Mouse (Mus musculus) lung, embryonic 15.5 days (tissue): ENCODE measurements around the gene Gpr85. TPM values are rescaled to one million over a fixed set of nuclear protein-coding genes. Genes with fewer than 3 reads are reported as not detected.
"Not testable (repeated sequence)": the region's sequence is repeated elsewhere in the genome, so short reads cannot be mapped to it uniquely, and the experiment has no call there.

ENCODE experiments used
- ATAC-seq: fragments of 200-750 bp; cut with Nextera tagmentation; 2 replicates; pipeline ENCODE4 v1.8.0; 2017; ENCODE audit warnings: moderate number of reproducible peaks, borderline replicate concordance; ENCODE audit not compliant: low FRiP score, low TSS enrichment; ENCODE audit errors: extremely low read depth
- H3K27ac ChIP-seq: fragments of 300-500 bp; sonication (generic); 2 replicates; pipeline ENCODE4 v1.5.1; 2015; ENCODE audit warnings: moderate library complexity, mild to moderate bottlenecking, inconsistent platforms
- H3K27me3 ChIP-seq: fragments of 300-500 bp; sonication (generic); 2 replicates; pipeline ENCODE4 v1.6.1; 2015; ENCODE audit warnings: inconsistent platforms
- H3K36me3 ChIP-seq: fragments of 300-500 bp; sonication (generic); 2 replicates; pipeline ENCODE4 v1.6.1; 2015; ENCODE audit warnings: inconsistent platforms
- H3K4me1 ChIP-seq: fragments of 300-500 bp; sonication (generic); 2 replicates; pipeline ENCODE4 v1.6.1; 2015; ENCODE audit warnings: inconsistent platforms
- H3K4me2 ChIP-seq: fragments of 300-500 bp; sonication (generic); 2 replicates; pipeline ENCODE4 v1.6.1; 2015; ENCODE audit warnings: inconsistent platforms, mild to moderate bottlenecking, moderate library complexity
- H3K4me3 ChIP-seq: fragments of 300-500 bp; sonication (generic); 2 replicates; pipeline ENCODE4 v1.5.1; 2015; ENCODE audit warnings: mild to moderate bottlenecking, inconsistent platforms
- H3K9ac ChIP-seq: fragments of 300-500 bp; sonication (generic); 2 replicates; pipeline ENCODE4 v1.6.1; 2015; ENCODE audit warnings: inconsistent platforms
- H3K9me3 ChIP-seq: fragments of 300-500 bp; sonication (generic); 2 replicates; pipeline ENCODE4 v1.6.1; 2016; ENCODE audit warnings: inconsistent platforms
- WGBS: fragments of 180-500 bp; shearing (Covaris S2); methylation state at CpG from one replicate; pipeline ENCODE4 v1.1.7; 2015; 5-methylcytosine and 5-hydroxymethylcytosine counted together
- polyA plus RNA-seq: library from polyadenylated mRNA; unstranded; fragments of >200 nt; fragmentation: Nextera tagmentation; extraction: Ambion mirVana; gene quantifications from 2 replicates; pipeline ENCODE4 v1.2.1, GENCODE M21; 2015

Gene Gpr85
- polyA plus RNA-seq, 1 experiment from 2014 or later: 3.8 TPM

- 84% methylated on average over 4 of the region's 4 CpGs for WGBS
- H3K4me2 ChIP-seq: no peak overlapping the region
- no peaks in the 10 kb centered on the region for H3K27me3 ChIP-seq
- no peak overlapping the region for H3K27ac ChIP-seq
- no peak overlapping the region for H3K4me3 ChIP-seq
- no peaks in the 10 kb centered on the region for H3K9me3 ChIP-seq
- H3K9ac ChIP-seq: no peak overlapping the region
- no peak for ATAC-seq
- H3K36me3 ChIP-seq: no peaks in the 10 kb centered on the region
- H3K4me1 ChIP-seq: no peaks in the 10 kb centered on the region
Observed at GRCm38 (mm10) chr6:13853244-13853643, 13.5 kb upstream of the Gpr85 start.

GRCm38 (mm10) chr6:13846031-13846430 is 6.3 kb upstream of the Gpr85 start:
- H3K4me2 ChIP-seq, H3K36me3 ChIP-seq, ATAC-seq, H3K27ac ChIP-seq, H3K4me3 ChIP-seq, H3K4me1 ChIP-seq, H3K9ac ChIP-seq, H3K27me3 ChIP-seq, H3K9me3 ChIP-seq: not testable (repeated sequence)
- WGBS: 91% methylated on average over 1 of the region's 1 CpGs

GRCm38 (mm10) chr6:13838677-13839344 is 931 bp downstream of the Gpr85 start:
- peak overlapping the region; percentile 94 for H3K4me2 ChIP-seq
- H3K4me3 ChIP-seq: peak overlapping the region; percentile 54
- peak; percentile 95 for ATAC-seq
- peak overlapping the region; percentile 62 for H3K27ac ChIP-seq
- peak overlapping the region; percentile 64 for H3K9ac ChIP-seq
- no peaks in the 10 kb centered on the region for H3K36me3 ChIP-seq
- under 1% methylated on average over 41 of the region's 41 CpGs for WGBS
- H3K9me3 ChIP-seq: no peaks in the 10 kb centered on the region
- no peaks in the 10 kb centered on the region for H3K4me1 ChIP-seq
- H3K27me3 ChIP-seq: no peaks in the 10 kb centered on the region

GRCm38 (mm10) chr6:13837916-13838676 is 1.6 kb downstream of the Gpr85 start:
- H3K27me3 ChIP-seq: no peaks in the 10 kb centered on the region
- H3K4me3 ChIP-seq: peak overlapping the region; percentile 54
- H3K9ac ChIP-seq: peak overlapping the region; percentile 64
- H3K27ac ChIP-seq: peak overlapping the region; percentile 62; the same call in 1 of the 2 replicates
- no peaks in the 10 kb centered on the region for H3K4me1 ChIP-seq
- no peak; the same call in 1 of the 2 replicates for ATAC-seq
- no peaks in the 10 kb centered on the region for H3K9me3 ChIP-seq
- 2% methylated on average over 19 of the region's 19 CpGs for WGBS
- no peaks in the 10 kb centered on the region for H3K36me3 ChIP-seq
- peak overlapping the region; percentile 94 for H3K4me2 ChIP-seq

GRCm38 (mm10) chr6:13836967-13837570 is 2.7 kb downstream of the Gpr85 start:
- H3K4me3 ChIP-seq: no peak overlapping the region
- H3K27ac ChIP-seq: no peak overlapping the region
- H3K27me3 ChIP-seq: no peaks in the 10 kb centered on the region
- H3K4me1 ChIP-seq: no peaks in the 10 kb centered on the region
- no peaks in the 10 kb centered on the region for H3K9me3 ChIP-seq
- 65% methylated on average over 3 of the region's 3 CpGs for WGBS
- H3K9ac ChIP-seq: no peak overlapping the region
- H3K4me2 ChIP-seq: no peak overlapping the region; the same call in 1 of the 2 replicates
- H3K36me3 ChIP-seq: no peaks in the 10 kb centered on the region
- no peak for ATAC-seq

- 65% methylated on average over 17 of the region's 17 CpGs for WGBS
Observed at GRCm38 (mm10) chr6:13835720-13836665, 3.7 kb downstream of the Gpr85 start.

GRCm38 (mm10) chr6:13832770-13833169 is 7.0 kb downstream of the Gpr85 start:
- Histone ChIP-seq H3K4me1 (no peaks in the 10 kb centered on the region), H3K4me3 (no peak overlapping the region), H3K27me3 (no peaks in the 10 kb centered on the region), H3K9ac (no peak overlapping the region), H3K36me3 (no peaks in the 10 kb centered on the region), H3K9me3 (no peaks in the 10 kb centered on the region), H3K4me2 (no peak overlapping the region), H3K27ac (no peak overlapping the region)
- 71% methylated on average over 2 of the region's 2 CpGs for WGBS
- no peak for ATAC-seq

More at GRCm38 (mm10) chr6:13835720-13836665, 3.7 kb downstream of the Gpr85 start:
- H3K27me3 ChIP-seq: no peaks in the 10 kb centered on the region
- H3K9ac ChIP-seq: no peak overlapping the region
- H3K4me2 ChIP-seq: no peak overlapping the region
- ATAC-seq: no peak
- H3K27ac ChIP-seq: no peak overlapping the region
- no peaks in the 10 kb centered on the region for H3K36me3 ChIP-seq
- H3K4me1 ChIP-seq: no peaks in the 10 kb centered on the region
- no peaks in the 10 kb centered on the region for H3K9me3 ChIP-seq
- H3K4me3 ChIP-seq: no peak overlapping the region

- no peak overlapping the region for H3K4me2 ChIP-seq
- no peaks in the 10 kb centered on the region for H3K27me3 ChIP-seq
- H3K4me1 ChIP-seq: no peaks in the 10 kb centered on the region
- no peaks in the 10 kb centered on the region for H3K36me3 ChIP-seq
- H3K9ac ChIP-seq: no peak overlapping the region
- no peaks in the 10 kb centered on the region for H3K9me3 ChIP-seq
- no peak for ATAC-seq
- WGBS: 60% methylated on average over 1 of the region's 1 CpGs
- H3K4me3 ChIP-seq: no peak overlapping the region
- H3K27ac ChIP-seq: no peak overlapping the region
Observed at GRCm38 (mm10) chr6:13828877-13829276, 10.9 kb downstream of the Gpr85 start.

- Histone ChIP-seq H3K4me1 (no peaks in the 10 kb centered on the region), H3K4me2 (no peak overlapping the region), H3K36me3 (no peaks in the 10 kb centered on the region), H3K9ac (no peak overlapping the region), H3K9me3 (no peaks in the 10 kb centered on the region), H3K4me3 (no peak overlapping the region), H3K27me3 (no peaks in the 10 kb centered on the region), H3K27ac (no peak overlapping the region)
- no peak for ATAC-seq
Observed at GRCm38 (mm10) chr6:13816661-13817060, 23.1 kb downstream of the Gpr85 start.

GRCm38 (mm10) chr6:13812157-13812556 is 27.6 kb downstream of the Gpr85 start:
- no peak for ATAC-seq
- Histone ChIP-seq H3K4me1 (no peaks in the 10 kb centered on the region), H3K4me3 (no peak overlapping the region), H3K27ac (no peak overlapping the region), H3K36me3 (no peaks in the 10 kb centered on the region), H3K4me2 (no peak overlapping the region), H3K9ac (no peak overlapping the region), H3K9me3 (no peaks in the 10 kb centered on the region), H3K27me3 (no peaks in the 10 kb centered on the region)
- 74% methylated on average over 4 of the region's 4 CpGs for whole genome bisulfite sequencing

GRCm38 (mm10) chr6:13800071-13800470 is 39.7 kb downstream of the Gpr85 start:
- H3K9me3 ChIP-seq: no peaks in the 10 kb centered on the region
- ATAC-seq: no peak
- no peak overlapping the region for H3K4me2 ChIP-seq
- no peak overlapping the region for H3K4me3 ChIP-seq
- H3K27me3 ChIP-seq: no peaks in the 10 kb centered on the region
- 28% methylated on average over 7 of the region's 7 CpGs for WGBS
- no peak overlapping the region for H3K9ac ChIP-seq
- peaks cover 7% of the 10 kb centered on the region; the same call in 1 of the 2 replicates for H3K4me1 ChIP-seq
- no peaks in the 10 kb centered on the region for H3K36me3 ChIP-seq
- no peak overlapping the region for H3K27ac ChIP-seq
